Mouse (Mus musculus): ENCODE measurements around the gene Ptpn3. TPM values are rescaled to one million over a fixed set of nuclear protein-coding genes. Genes with fewer than 3 reads are reported as not detected.
"Not testable (repeated sequence)": the region's sequence is repeated elsewhere in the genome, so short reads cannot be mapped to it uniquely, and the experiment has no call there.

Ptpn3 gene
- total and polyA plus RNA-seq, 3 experiments = 4.7 to 8.4 TPM; not detected in 1

- TF ChIP-seq ZNF384 (IDR thresholded peaks at IDR 0.05; ENCODE audit: low read depth, low read length) = peak; percentile 66
- not testable (repeated sequence) for H3K36me3 ChIP-seq (ENCODE audit: control insufficient read depth in 1 of 2, insufficient read depth in 2 of 2, low read length in 2 of 2); H3K9ac ChIP-seq (ENCODE audit: control insufficient read depth, low read depth, low read length, poor library complexity, severe bottlenecking); H3K4me3 ChIP-seq (ENCODE audit: control insufficient read depth in 1 of 2, insufficient read depth in 1 of 2, low read depth in 2 of 2, low read length in 2 of 2); DNase-seq (ENCODE audit: low read depth, low spot score); H3K4me1 ChIP-seq (ENCODE audit: control insufficient read depth in 1 of 2, insufficient read depth in 2 of 2, low read length in 2 of 2); H3K27me3 ChIP-seq (ENCODE audit: control insufficient read depth in 1 of 2, insufficient read depth in 2 of 2, low read length in 2 of 2); H3K27ac ChIP-seq (ENCODE audit: control insufficient read depth, low read depth, low read length); H3K9me3 ChIP-seq (replicated peaks; ENCODE audit: insufficient read depth, low read length); H3K79me2 ChIP-seq (ENCODE audit: control insufficient read depth, insufficient read depth, low read length, poor library complexity)
These were observed 31.1 kb downstream of the Ptpn3 start for GRCm38 (mm10) chr4:57270489-57270888.

- Histone ChIP-seq H3K27me3 (ENCODE audit: control insufficient read depth in 1 of 2, insufficient read depth in 2 of 2, low read length in 2 of 2) (no peaks in the 10 kb centered on the region), H3K79me2 (ENCODE audit: control insufficient read depth, insufficient read depth, low read length, poor library complexity) (no peaks in the 10 kb centered on the region), H3K9me3 (replicated peaks; ENCODE audit: insufficient read depth, low read length) (no peaks in the 10 kb centered on the region), H3K36me3 (ENCODE audit: control insufficient read depth in 1 of 2, insufficient read depth in 2 of 2, low read length in 2 of 2) (no peaks in the 10 kb centered on the region), H3K4me1 (ENCODE audit: control insufficient read depth in 1 of 2, insufficient read depth in 2 of 2, low read length in 2 of 2) (no peaks in the 10 kb centered on the region), H3K9ac (ENCODE audit: control insufficient read depth, low read depth, low read length, poor library complexity, severe bottlenecking) (no peak overlapping the region), H3K4me3 (ENCODE audit: control insufficient read depth in 1 of 2, insufficient read depth in 1 of 2, low read depth in 2 of 2, low read length in 2 of 2) (no peak overlapping the region), H3K27ac (ENCODE audit: control insufficient read depth, low read depth, low read length) (no peak overlapping the region)
- DNase-seq (ENCODE audit: low read depth, low spot score) = no peak
- no peak for TF ChIP-seq HCFC1 (IDR thresholded peaks at IDR 0.05; ENCODE audit: low read depth, low read length)
- TF ChIP-seq RCOR1 (IDR thresholded peaks at IDR 0.05; ENCODE audit: low read depth, low read length) = no peak
- TF ChIP-seq MXI1 (IDR thresholded peaks at IDR 0.05; ENCODE audit: low read depth, low read length) = no peak
- no peak for TF ChIP-seq SIN3A (IDR thresholded peaks at IDR 0.05; ENCODE audit: low read length)
These were observed 32.3 kb downstream of the Ptpn3 start for GRCm38 (mm10) chr4:57269344-57269743.

GRCm38 (mm10) chr4:57268330-57268729 lies 33.3 kb downstream of the Ptpn3 start:
- no peak overlapping the region for H3K9ac ChIP-seq (ENCODE audit: control insufficient read depth, low read depth, low read length, poor library complexity, severe bottlenecking)
- no peak overlapping the region for H3K27ac ChIP-seq (ENCODE audit: control insufficient read depth, low read depth, low read length)
- TF ChIP-seq ZMIZ1 (IDR thresholded peaks at IDR 0.05; ENCODE audit: low read depth, low read length) (no peak), SIN3A (IDR thresholded peaks at IDR 0.05; ENCODE audit: low read length) (no peak), BHLHE40 (IDR thresholded peaks at IDR 0.05; ENCODE audit: borderline replicate concordance, low read depth, low read length) (no peak), CHD1 (IDR thresholded peaks at IDR 0.05; ENCODE audit: low read depth, low read length) (no peak), USF2 (IDR thresholded peaks at IDR 0.05; ENCODE audit: borderline replicate concordance in 1 of 2, insufficient read depth in 1 of 2, low read depth in 1 of 2, low read length in 2 of 2) (no peak), HCFC1 (IDR thresholded peaks at IDR 0.05; ENCODE audit: low read depth, low read length) (no peak), ZC3H11A (IDR thresholded peaks at IDR 0.05; ENCODE audit: low read depth, low read length) (no peak), MAZ (IDR thresholded peaks at IDR 0.05; ENCODE audit: low read depth, low read length) (no peak), NRF1 (IDR thresholded peaks at IDR 0.05; ENCODE audit: insufficient read depth, low read depth, low read length, poor library complexity, severe bottlenecking) (no peak), GATA1 (IDR thresholded peaks at IDR 0.05; ENCODE audit: low read depth, low read length) (no peak), E2F4 (IDR thresholded peaks at IDR 0.05; ENCODE audit: borderline replicate concordance, low read depth, low read length) (no peak), TAL1 (IDR thresholded peaks at IDR 0.05; ENCODE audit: low read length) (no peak), POLR2AphosphoS5 (IDR thresholded peaks at IDR 0.05; ENCODE audit: borderline replicate concordance, low read depth, low read length) (no peak), UBTF (IDR thresholded peaks at IDR 0.05; ENCODE audit: borderline replicate concordance, insufficient read depth, low read depth, low read length) (no peak), ELF1 (IDR thresholded peaks at IDR 0.05; ENCODE audit: low read depth, low read length) (no peak), CHD2 (IDR thresholded peaks at IDR 0.05; ENCODE audit: low read length) (no peak), TBP (IDR thresholded peaks at IDR 0.05; ENCODE audit: low read depth, low read length) (no peak), KAT2A (conservative IDR thresholded peaks at IDR 0.05; ENCODE audit: low read depth, low read length) (no peak), EP300 (IDR thresholded peaks at IDR 0.05; ENCODE audit: low read depth in 1 of 2, low read length in 2 of 2) (no peak)
- no peaks in the 10 kb centered on the region for H3K79me2 ChIP-seq (ENCODE audit: control insufficient read depth, insufficient read depth, low read length, poor library complexity)
- DNase-seq (ENCODE audit: low read depth, low spot score) = no peak
- no peaks in the 10 kb centered on the region for H3K36me3 ChIP-seq (ENCODE audit: control insufficient read depth in 1 of 2, insufficient read depth in 2 of 2, low read length in 2 of 2)
- H3K27me3 ChIP-seq (ENCODE audit: control insufficient read depth in 1 of 2, insufficient read depth in 2 of 2, low read length in 2 of 2) = no peaks in the 10 kb centered on the region
- H3K4me1 ChIP-seq (ENCODE audit: control insufficient read depth in 1 of 2, insufficient read depth in 2 of 2, low read length in 2 of 2) = no peaks in the 10 kb centered on the region
- H3K9me3 ChIP-seq (replicated peaks; ENCODE audit: insufficient read depth, low read length) = no peaks in the 10 kb centered on the region
- no peak overlapping the region for H3K4me3 ChIP-seq (ENCODE audit: control insufficient read depth in 1 of 2, insufficient read depth in 1 of 2, low read depth in 2 of 2, low read length in 2 of 2)
